Mouse (Mus musculus) adrenal gland, postnatal 36 days (tissue): Measurements from ENCODE around the gene Bcl2a1c. TPM values are rescaled to one million over a fixed set of nuclear protein-coding genes. Genes with fewer than 3 reads are reported as not detected.
"Not testable (repeated sequence)": the region's sequence is repeated elsewhere in the genome, so short reads cannot be mapped to it uniquely, and the experiment has no call there.

Experiments
- DNase-seq, 2 experiments: peaks; one replicate each; pipeline ENCODE4 v3.0.0; 2021; ENCODE audit warnings: mixed read lengths in 1 of 2
- long read RNA-seq, 2 experiments: library from polyadenylated mRNA; stranded (forward); transcript quantifications; one replicate each; pipeline ENCODE4 v2.0.0; 2021; ENCODE audit warnings: borderline sequencing depth in 2 of 2
- total RNA-seq, 2 experiments: library from RNA; stranded (reverse); gene quantifications; 2 replicates each; pipeline ENCODE4 v1.2.3; 2021

Gene Bcl2a1c
- not detected for total RNA-seq
- long read RNA-seq, experiment 1, result 0 reads
- long read RNA-seq, experiment 2, result 0 reads

GRCm38 (mm10) chr9:114329855-114330254 is at the start of gene Bcl2a1c:
Gene Bcl2a1c, plus strand, starts transcription at chr9:114330135.
- not testable (repeated sequence) for DNase-seq

- not testable (repeated sequence) for DNase-seq
Observed at GRCm38 (mm10) chr9:114305957-114306356, 24.0 kb upstream of the Bcl2a1c start.

GRCm38 (mm10) chr9:114311752-114312151 is 18.2 kb upstream of the Bcl2a1c start:
- DNase-seq, result not testable (repeated sequence)

GRCm38 (mm10) chr9:114318021-114318420 is 11.9 kb upstream of the Bcl2a1c start:
- peak; percentile 45 to 46 for DNase-seq

- no peak for DNase-seq
Observed at GRCm38 (mm10) chr9:114326011-114326748, 3.8 kb upstream of the Bcl2a1c start.

- not testable (repeated sequence) for DNase-seq
Observed at GRCm38 (mm10) chr9:114328332-114328731, 1.6 kb upstream of the Bcl2a1c start.

GRCm38 (mm10) chr9:114367783-114368470 is 38.0 kb downstream of the Bcl2a1c start:
- DNase-seq, result peak; percentile 91 to 92

- no peak for DNase-seq
Observed at GRCm38 (mm10) chr9:114368471-114368858, 38.5 kb downstream of the Bcl2a1c start.

GRCm38 (mm10) chr9:114369389-114369788 is 39.5 kb downstream of the Bcl2a1c start:
- DNase-seq, result not testable (repeated sequence)

- DNase-seq, result not testable (repeated sequence)
Observed at GRCm38 (mm10) chr9:114371717-114372116, 41.8 kb downstream of the Bcl2a1c start.

GRCm38 (mm10) chr9:114375276-114375962 is 45.5 kb downstream of the Bcl2a1c start:
- no peak for DNase-seq

GRCm38 (mm10) chr9:114377168-114377567 is 47.2 kb downstream of the Bcl2a1c start:
- DNase-seq, result no peak

GRCm38 (mm10) chr9:114379871-114380270 is 49.9 kb downstream of the Bcl2a1c start:
- no peak for DNase-seq

Other genes starting within 250 kb of the Bcl2a1c start
- gene Crtap, start 60.5 kb downstream of the Bcl2a1c start, total RNA-seq, result 100 to 1,000 TPM; 111 to 112 TPM
- gene Glb1, start 70.9 kb downstream of the Bcl2a1c start, total RNA-seq, result 10 to 100 TPM; 29.1 to 32.1 TPM
- gene Tmppe, start 71.0 kb downstream of the Bcl2a1c start, total RNA-seq, result 1 to 10 TPM; 6.3 to 7.0 TPM
- not detected for gene Ccr4, start 174.8 kb downstream of the Bcl2a1c start, total RNA-seq
- not detected for gene C130032M10Rik, start 185.6 kb downstream of the Bcl2a1c start, total RNA-seq
- gene Trim71, start 234.2 kb downstream of the Bcl2a1c start, total RNA-seq, result under 1 TPM in 1 of 2 experiments, not detected in 1; 0.03 TPM